Mouse (Mus musculus) stomach, embryonic 14.5 days (tissue): Measurements from ENCODE around the gene Gm10974. TPM values are rescaled to one million over a fixed set of nuclear protein-coding genes. Genes with fewer than 3 reads are reported as not detected.
A peak's percentile ranks its signal among the peaks of the same experiment; 100 is the strongest.

ENCODE experiments used
- ATAC-seq: fragments of 200-750 bp; cut with Nextera tagmentation; 2 replicates; pipeline ENCODE4 v1.8.0; 2017; ENCODE audit warnings: low read depth, moderate TSS enrichment; ENCODE audit not compliant: insufficient number of reproducible peaks, insufficient read depth, low FRiP score
- H3K27ac ChIP-seq: fragments of 300-500 bp; sonication (generic); 2 replicates; pipeline ENCODE4 v1.5.1; 2014; ENCODE audit warnings: mild to moderate bottlenecking, low read length, moderate library complexity, mixed read lengths
- H3K27me3 ChIP-seq: fragments of 300-500 bp; sonication (generic); 2 replicates; pipeline ENCODE4 v1.6.1; 2014; ENCODE audit warnings: low read length, control low read depth, mixed read lengths; ENCODE audit not compliant: control insufficient read depth, insufficient read depth
- H3K36me3 ChIP-seq: fragments of 300-500 bp; sonication (generic); 2 replicates; pipeline ENCODE4 v1.6.1; 2014; ENCODE audit warnings: mild to moderate bottlenecking, control low read depth, low read length, moderate library complexity, mixed read lengths; ENCODE audit not compliant: control insufficient read depth, insufficient read depth
- H3K4me1 ChIP-seq: fragments of 300-500 bp; sonication (generic); 2 replicates; pipeline ENCODE4 v1.6.1; 2014; ENCODE audit warnings: low read length, control low read depth, mixed read lengths; ENCODE audit not compliant: control insufficient read depth, insufficient read depth
- H3K4me2 ChIP-seq: fragments of 300-500 bp; sonication (generic); replicated peaks from 2 replicates; pipeline ENCODE4 v1.6.1; 2014; ENCODE audit warnings: low read depth, low read length, control low read depth
- H3K4me3 ChIP-seq: fragments of 300-500 bp; sonication (generic); 2 replicates; pipeline ENCODE4 v1.5.1; 2014; ENCODE audit warnings: low read depth, low read length, control low read depth
- H3K9ac ChIP-seq: fragments of 300-500 bp; sonication (generic); replicated peaks from 2 replicates; pipeline ENCODE4 v1.6.1; 2014; ENCODE audit warnings: low read depth, mild to moderate bottlenecking, control low read depth, low read length, moderate library complexity, mixed read lengths
- H3K9me3 ChIP-seq: fragments of 300-500 bp; sonication (generic); 2 replicates; pipeline ENCODE4 v1.6.1; 2016; ENCODE audit warnings: low read depth, low read length, control low read depth; ENCODE audit not compliant: control insufficient read depth
- WGBS: fragments of 180-500 bp; shearing (Covaris S2); extraction: QIAGEN DNeasy Blood & Tissue Kit; methylation state at CpG from one replicate; pipeline ENCODE4 v1.1.7; 2014; 5-methylcytosine and 5-hydroxymethylcytosine counted together
- polyA plus RNA-seq: library from polyadenylated mRNA; unstranded; fragments of >200 nt; fragmentation: Nextera tagmentation; extraction: Ambion mirVana; gene quantifications from 2 replicates; pipeline ENCODE4 v1.2.1, GENCODE M21; 2014

Gene Gm10974
- polyA plus RNA-seq = not detected in 2 replicates

GRCm38 (mm10) chr7:66365904-66366303, at the start of gene Gm10974:
Gene Gm10974, plus strand, starts transcription at chr7:66365905.
- 24% methylated on average over 2 of the region's 2 CpGs for WGBS
- Histone ChIP-seq H3K27ac (no peak within 1 kb of the TSS), H3K36me3 (no peaks in the 10 kb centered on the region), H3K9me3 (no peaks in the 10 kb centered on the region), H3K4me3 (no peak within 1 kb of the TSS), H3K4me1 (peaks cover 7% of the 10 kb centered on the region; the same call in 1 of the 2 replicates), H3K4me2 (no peak within 1 kb of the TSS), H3K9ac (no peak within 1 kb of the TSS), H3K27me3 (no peaks in the 10 kb centered on the region)
- no peak for ATAC-seq

- no peak overlapping the region for H3K4me3 ChIP-seq
- H3K27ac ChIP-seq = no peak overlapping the region
- no peak for ATAC-seq
- H3K36me3 ChIP-seq = no peaks in the 10 kb centered on the region
- H3K4me2 ChIP-seq = no peak overlapping the region
- H3K4me1 ChIP-seq = no peaks in the 10 kb centered on the region
- no peaks in the 10 kb centered on the region; the same call in 1 of the 2 replicates for H3K9me3 ChIP-seq
- no peaks in the 10 kb centered on the region for H3K27me3 ChIP-seq
- no peak overlapping the region for H3K9ac ChIP-seq
- WGBS = 83% methylated on average over 6 of the region's 6 CpGs
These were observed 47.6 kb upstream of the Gm10974 start for GRCm38 (mm10) chr7:66318147-66318546.

GRCm38 (mm10) chr7:66320996-66321395, 44.7 kb upstream of the Gm10974 start:
- Histone ChIP-seq H3K4me2 (no peak overlapping the region), H3K4me3 (no peak overlapping the region), H3K4me1 (no peaks in the 10 kb centered on the region), H3K9me3 (no peaks in the 10 kb centered on the region; the same call in 1 of the 2 replicates), H3K27me3 (no peaks in the 10 kb centered on the region), H3K36me3 (no peaks in the 10 kb centered on the region), H3K27ac (no peak overlapping the region), H3K9ac (0 out of 2 replicates have a peak overlapping the region, but pooled peaks have one; percentile 10)
- 53% methylated on average over 5 of the region's 5 CpGs for WGBS
- no peak for ATAC-seq

GRCm38 (mm10) chr7:66323252-66324015, 42.3 kb upstream of the Gm10974 start:
- H3K9me3 ChIP-seq = no peaks in the 10 kb centered on the region
- no peak overlapping the region for H3K4me3 ChIP-seq
- no peak overlapping the region for H3K9ac ChIP-seq
- no peaks in the 10 kb centered on the region for H3K27me3 ChIP-seq
- no peak for ATAC-seq
- no peaks in the 10 kb centered on the region for H3K4me1 ChIP-seq
- no peak overlapping the region for H3K27ac ChIP-seq
- WGBS = 70% methylated on average over 9 of the region's 9 CpGs
- no peaks in the 10 kb centered on the region for H3K36me3 ChIP-seq
- H3K4me2 ChIP-seq = no peak overlapping the region

GRCm38 (mm10) chr7:66325419-66326053, 40.2 kb upstream of the Gm10974 start:
- no peak overlapping the region for H3K9ac ChIP-seq
- WGBS = 53% methylated on average over 3 of the region's 3 CpGs
- H3K27me3 ChIP-seq = no peaks in the 10 kb centered on the region
- H3K4me3 ChIP-seq = no peak overlapping the region
- no peak overlapping the region for H3K27ac ChIP-seq
- no peak for ATAC-seq
- no peaks in the 10 kb centered on the region for H3K36me3 ChIP-seq
- no peaks in the 10 kb centered on the region for H3K4me1 ChIP-seq
- no peak overlapping the region for H3K4me2 ChIP-seq
- H3K9me3 ChIP-seq = no peaks in the 10 kb centered on the region

- H3K9me3 ChIP-seq = no peaks in the 10 kb centered on the region
- H3K36me3 ChIP-seq = no peaks in the 10 kb centered on the region
- no peaks in the 10 kb centered on the region for H3K4me1 ChIP-seq
- H3K27me3 ChIP-seq = no peaks in the 10 kb centered on the region
- H3K27ac ChIP-seq = no peak overlapping the region
- no peak overlapping the region for H3K4me2 ChIP-seq
- no peak for ATAC-seq
- no peak overlapping the region for H3K9ac ChIP-seq
- no peak overlapping the region for H3K4me3 ChIP-seq
- WGBS = 88% methylated on average over 2 of the region's 2 CpGs
These were observed 38.2 kb upstream of the Gm10974 start for GRCm38 (mm10) chr7:66327516-66327915.

GRCm38 (mm10) chr7:66330610-66331009, 35.1 kb upstream of the Gm10974 start:
- ATAC-seq = no peak
- H3K4me3 ChIP-seq = no peak overlapping the region
- H3K9ac ChIP-seq = no peak overlapping the region
- no peaks in the 10 kb centered on the region for H3K27me3 ChIP-seq
- H3K4me2 ChIP-seq = no peak overlapping the region
- H3K27ac ChIP-seq = no peak overlapping the region
- H3K9me3 ChIP-seq = no peaks in the 10 kb centered on the region
- WGBS = 77% methylated on average over 9 of the region's 9 CpGs
- H3K4me1 ChIP-seq = no peaks in the 10 kb centered on the region
- H3K36me3 ChIP-seq = no peaks in the 10 kb centered on the region

GRCm38 (mm10) chr7:66332340-66332739, 33.4 kb upstream of the Gm10974 start:
- WGBS = 84% methylated on average over 8 of the region's 8 CpGs

More at GRCm38 (mm10) chr7:66332340-66332739, 33.4 kb upstream of the Gm10974 start:
- Histone ChIP-seq H3K9ac (no peak overlapping the region), H3K9me3 (no peaks in the 10 kb centered on the region), H3K36me3 (no peaks in the 10 kb centered on the region), H3K4me1 (no peaks in the 10 kb centered on the region), H3K4me2 (no peak overlapping the region), H3K4me3 (no peak overlapping the region), H3K27me3 (no peaks in the 10 kb centered on the region), H3K27ac (no peak overlapping the region)
- ATAC-seq = no peak
